Mouse (Mus musculus) testis, adult 2 months (tissue): ENCODE results near the gene Sez6l.

ENCODE experiments used
- CTCF ChIP-seq: fragments of 200-500 bp; IDR thresholded peaks from 2 replicates; pipeline ENCODE4 v1.5.1; 2012; ENCODE audit warnings: low read depth, mild to moderate bottlenecking, inconsistent platforms, low read length, moderate library complexity; ENCODE audit not compliant: control insufficient read depth, insufficient read depth, insufficient replicate concordance
- POLR2A ChIP-seq: fragments of 200-500 bp; IDR thresholded peaks from 2 replicates; pipeline ENCODE4 v1.6.1; 2012; ENCODE audit warnings: low read depth, mild to moderate bottlenecking, inconsistent platforms, low read length, moderate library complexity; ENCODE audit not compliant: control insufficient read depth

DNA sequence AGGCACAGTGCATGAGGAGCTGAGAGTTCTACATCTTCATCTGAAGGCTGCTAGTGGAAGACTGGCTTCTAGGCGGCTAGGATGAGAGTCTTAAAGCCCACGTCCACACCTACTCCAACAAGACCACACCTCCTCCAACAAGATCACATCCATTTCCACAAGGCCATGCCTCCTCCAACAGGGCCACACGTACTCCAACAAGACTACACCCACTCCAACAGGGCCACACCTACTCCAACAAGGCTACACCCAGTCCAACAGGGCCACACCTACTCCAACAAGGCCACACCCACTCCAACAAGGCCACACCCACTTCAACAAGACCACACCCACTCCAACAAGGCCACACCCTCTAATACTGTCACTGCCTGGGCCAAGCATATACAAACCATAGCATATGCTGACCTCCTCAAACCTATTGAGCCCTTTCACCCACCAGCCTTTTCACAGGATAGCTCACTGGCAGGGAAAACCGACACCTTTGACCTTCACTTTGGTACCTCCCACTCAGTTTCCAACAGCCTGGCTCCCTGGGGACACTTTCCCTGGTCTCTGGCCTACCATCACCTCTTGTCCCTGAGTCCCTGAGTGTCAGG is 107.9 kb downstream of the Sez6l start:
- no peak for TF ChIP-seq CTCF
- TF ChIP-seq POLR2A = no peak
